Mouse (Mus musculus): ENCODE results near the gene Rgsl1. TPM values are rescaled to one million over a fixed set of nuclear protein-coding genes. Genes with fewer than 3 reads are reported as not detected.
"Not testable (repeated sequence)": the region's sequence is repeated elsewhere in the genome, so short reads cannot be mapped to it uniquely, and the experiment has no call there.

Gene Rgsl1
- total RNA-seq, 2 experiments from 2014 or later = 0.64 to 1.2 TPM

DNA sequence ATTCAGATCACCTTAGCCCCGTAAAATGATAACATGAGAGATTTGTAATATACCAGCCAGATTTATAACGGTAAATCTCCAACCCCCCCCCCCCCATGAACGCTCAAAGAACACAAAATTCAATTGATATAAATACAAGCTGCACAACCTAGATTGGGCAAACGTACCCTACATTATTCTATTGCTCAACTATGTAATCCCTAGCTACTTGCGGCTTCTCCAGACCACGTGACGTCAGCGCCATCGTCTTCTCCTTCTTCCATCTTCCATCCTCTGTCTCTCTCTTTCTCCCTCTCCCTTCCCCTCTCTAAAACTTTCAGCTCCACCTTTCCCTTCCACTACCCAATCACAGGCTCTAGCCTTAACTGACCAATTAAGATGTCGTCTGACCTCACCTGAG is 65.7 kb downstream of the Rgsl1 start:
- no peak for DNase-seq (ENCODE audit: extremely low spot score in 1 of 2, low spot score in 1 of 2)

DNA sequence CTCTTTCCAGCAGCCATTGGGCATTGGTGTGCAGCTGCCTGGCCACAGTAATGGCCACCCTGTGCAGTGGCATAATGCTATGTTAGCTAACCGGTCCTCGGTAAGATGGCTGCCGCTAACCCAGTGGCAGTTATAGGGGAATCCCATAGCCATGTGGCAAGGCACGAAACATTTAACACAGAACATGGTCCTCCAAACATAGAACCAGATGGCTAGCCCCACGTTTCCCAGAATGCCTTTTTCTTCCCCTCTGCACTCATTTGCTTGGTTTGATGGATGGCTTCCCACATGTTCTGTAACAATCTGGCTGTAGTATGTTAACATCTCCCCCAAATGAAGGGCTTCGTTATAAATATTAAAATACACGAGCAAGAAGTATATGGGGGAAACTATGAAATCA is 67.7 kb downstream of the Rgsl1 start:
- peak in 1 of 2 experiments; percentile 25 for DNase-seq (ENCODE audit: extremely low spot score in 1 of 2, low spot score in 1 of 2)

DNA sequence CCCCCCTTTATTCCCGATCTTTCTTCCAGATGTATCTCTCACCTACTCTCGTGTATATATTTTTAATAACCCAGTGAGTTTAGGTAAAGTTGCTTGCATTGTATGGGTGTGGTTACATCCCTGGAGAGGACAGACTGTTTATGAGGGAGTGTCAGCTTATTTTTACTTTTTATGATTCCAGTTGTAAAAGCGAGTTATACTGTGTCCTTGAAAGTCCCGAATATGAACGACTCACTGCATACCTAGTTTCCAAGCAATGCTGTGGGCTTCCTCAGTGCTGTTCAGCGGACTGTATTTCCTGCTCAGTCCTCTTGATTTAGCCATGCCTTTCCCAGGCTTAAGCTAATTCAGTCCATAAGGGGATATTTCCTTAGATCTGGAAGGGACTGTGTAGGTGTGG is 68.8 kb downstream of the Rgsl1 start:
- no peak for DNase-seq (ENCODE audit: extremely low spot score in 1 of 2, low spot score in 1 of 2)

DNA sequence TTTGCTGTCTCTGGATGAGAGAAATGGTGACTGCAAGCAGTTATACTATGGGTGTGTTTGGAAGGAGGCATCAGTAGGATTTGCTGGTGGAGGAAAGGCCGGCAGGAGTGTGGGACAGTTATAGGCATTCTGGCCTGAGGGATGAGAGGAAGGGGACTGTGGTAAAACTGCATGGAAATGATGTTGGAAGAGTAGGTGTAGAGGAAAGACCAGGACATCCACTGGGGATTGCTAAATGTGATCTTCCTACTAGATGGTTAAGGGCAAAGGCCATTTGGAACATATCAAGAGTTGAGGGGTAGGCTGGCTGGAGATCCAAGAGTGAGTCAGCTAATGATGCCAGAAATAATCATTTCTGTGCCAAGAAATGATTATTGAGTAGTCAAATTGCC is 73.2 kb downstream of the Rgsl1 start:
- no peak for DNase-seq (ENCODE audit: extremely low spot score in 1 of 2, low spot score in 1 of 2)

DNA sequence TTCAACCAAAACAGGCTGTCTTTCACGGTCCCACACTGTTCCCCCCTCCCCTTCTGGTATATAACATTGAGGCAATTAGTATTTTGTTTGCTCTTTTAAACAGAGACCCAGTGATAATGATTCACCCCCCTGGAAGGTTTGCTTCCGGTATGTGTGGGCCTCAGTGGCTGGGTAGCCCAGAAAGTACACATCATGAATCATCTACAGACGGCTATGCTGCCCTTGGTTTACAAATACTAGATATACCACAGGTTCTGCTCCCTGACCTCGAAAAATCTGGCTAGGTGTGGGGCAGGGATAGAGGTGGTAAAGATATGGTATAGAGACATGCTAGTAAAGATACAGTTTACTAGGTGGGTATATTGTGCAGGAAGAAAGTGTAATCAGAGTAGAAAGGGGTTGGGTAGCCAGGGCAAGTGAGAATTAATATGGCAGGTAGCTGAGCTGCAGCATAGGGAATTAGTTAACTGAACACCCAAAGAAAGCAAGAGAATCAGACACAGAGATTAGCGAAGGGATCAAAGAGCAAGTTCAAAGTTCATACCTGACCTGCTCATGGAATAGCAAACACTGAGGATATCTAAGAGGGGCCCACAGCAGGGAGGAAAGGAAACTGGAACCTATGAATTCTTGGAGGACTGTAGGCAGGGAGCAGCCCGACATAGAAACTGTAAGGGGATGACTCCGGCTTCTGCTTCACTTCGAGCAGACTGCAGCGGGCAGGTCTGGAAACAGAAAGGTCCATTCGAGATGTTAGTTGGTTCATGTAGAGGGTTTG is 73.8 kb downstream of the Rgsl1 start:
- DNase-seq (ENCODE audit: extremely low spot score in 1 of 2, low spot score in 1 of 2) = no peak

DNA sequence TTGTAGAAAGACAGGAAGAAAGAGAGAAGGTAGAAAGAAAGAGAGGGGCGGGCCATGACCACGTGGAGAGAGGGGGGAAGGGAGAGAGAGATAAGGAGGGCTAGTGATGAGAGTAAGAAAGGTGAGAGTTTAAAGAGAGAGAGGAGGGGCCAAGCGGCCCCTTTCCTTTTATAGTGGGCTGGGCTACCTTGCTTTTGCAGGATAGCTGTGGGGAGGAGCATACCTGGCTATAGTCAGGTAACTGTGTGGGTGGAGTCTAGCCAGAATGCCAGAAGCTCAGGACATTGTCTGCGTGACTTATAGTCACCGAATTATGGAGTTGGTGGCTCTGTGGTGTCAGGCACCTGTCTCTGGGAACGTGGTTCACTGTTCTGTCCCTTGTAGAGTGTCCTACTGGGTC is 74.4 kb downstream of the Rgsl1 start:
- DNase-seq (ENCODE audit: extremely low spot score in 1 of 2, low spot score in 1 of 2) = not testable (repeated sequence)

DNA sequence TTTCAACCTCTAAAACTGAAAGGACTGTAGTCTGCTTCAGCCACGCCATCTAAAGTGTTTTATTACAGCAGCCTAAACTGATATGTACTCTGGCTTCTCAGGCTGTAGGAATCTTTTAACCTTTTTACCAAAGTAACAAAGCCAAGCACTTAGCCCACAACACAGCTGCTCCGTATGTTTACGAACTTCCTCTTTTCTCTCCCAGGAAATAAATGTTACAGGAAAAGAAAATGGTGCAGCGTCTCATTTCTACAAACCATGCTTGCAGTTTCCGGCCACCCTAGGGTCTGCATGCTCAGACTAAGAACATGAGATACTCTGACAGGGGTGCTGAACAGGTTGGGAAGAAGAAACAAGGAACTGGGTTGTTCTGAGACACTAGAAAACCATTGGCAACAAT is 75.5 kb downstream of the Rgsl1 start:
- DNase-seq (ENCODE audit: extremely low spot score in 1 of 2, low spot score in 1 of 2) = no peak

DNA sequence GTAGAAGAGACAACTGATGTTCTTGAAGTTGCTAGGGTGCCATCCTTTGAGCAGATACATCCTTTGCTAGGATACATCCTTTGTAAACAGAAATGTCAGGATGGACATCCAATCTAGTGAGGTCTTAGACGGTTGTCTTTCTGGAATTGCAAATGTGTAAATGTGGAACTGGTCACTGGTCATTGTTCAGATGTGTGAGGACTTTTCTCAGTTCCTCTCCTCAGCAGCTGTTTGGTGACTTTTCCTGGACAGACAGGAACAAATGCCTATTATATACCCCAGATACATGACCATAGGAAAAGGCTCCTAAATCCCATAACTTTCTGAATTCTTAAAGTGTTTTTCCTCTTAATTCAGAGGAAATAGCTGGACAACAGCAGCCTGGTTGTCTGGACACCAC is 76.7 kb downstream of the Rgsl1 start:
- DNase-seq (ENCODE audit: extremely low spot score in 1 of 2, low spot score in 1 of 2) = no peak

DNA sequence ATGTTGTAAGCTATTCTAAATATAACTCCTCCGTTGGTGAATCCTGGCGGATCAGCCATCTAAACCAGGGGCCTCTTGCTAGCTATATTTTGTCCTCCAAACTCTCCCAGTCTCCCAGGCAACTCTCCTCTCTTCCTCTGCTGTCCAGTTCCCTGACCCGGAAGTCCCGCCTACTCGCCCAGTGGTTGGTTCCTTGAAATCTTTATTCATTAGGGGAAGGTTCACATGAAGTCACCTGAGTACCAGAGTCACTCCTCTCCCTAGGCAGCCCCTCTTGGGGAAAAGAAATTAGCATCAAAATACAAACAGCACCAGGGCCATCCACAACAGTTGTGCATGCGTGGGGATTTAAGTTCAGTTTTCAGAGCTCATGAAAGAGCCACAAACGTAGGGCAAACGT is 77.6 kb downstream of the Rgsl1 start:
- no peak for DNase-seq (ENCODE audit: extremely low spot score in 1 of 2, low spot score in 1 of 2)

DNA sequence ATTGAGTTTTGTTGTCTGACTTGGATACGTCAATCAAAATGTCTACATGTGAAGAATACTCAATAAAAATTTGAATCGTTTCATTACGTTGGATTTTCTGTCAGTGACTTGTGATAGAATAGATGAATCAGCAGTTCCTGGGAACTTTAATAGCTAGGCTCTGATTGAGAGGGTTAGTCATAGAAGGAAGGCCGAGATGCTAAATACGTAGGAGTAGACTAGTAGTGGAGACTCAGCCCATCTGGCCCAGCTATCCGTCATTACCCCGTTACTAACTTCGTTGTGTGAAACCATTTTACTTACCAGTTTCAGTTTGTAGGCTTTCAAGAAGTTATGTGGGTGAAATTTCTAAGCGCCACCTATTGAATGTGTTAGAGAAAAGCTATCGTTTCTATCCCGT is 79.8 kb downstream of the Rgsl1 start:
- no peak for DNase-seq (ENCODE audit: extremely low spot score in 1 of 2, low spot score in 1 of 2)

DNA sequence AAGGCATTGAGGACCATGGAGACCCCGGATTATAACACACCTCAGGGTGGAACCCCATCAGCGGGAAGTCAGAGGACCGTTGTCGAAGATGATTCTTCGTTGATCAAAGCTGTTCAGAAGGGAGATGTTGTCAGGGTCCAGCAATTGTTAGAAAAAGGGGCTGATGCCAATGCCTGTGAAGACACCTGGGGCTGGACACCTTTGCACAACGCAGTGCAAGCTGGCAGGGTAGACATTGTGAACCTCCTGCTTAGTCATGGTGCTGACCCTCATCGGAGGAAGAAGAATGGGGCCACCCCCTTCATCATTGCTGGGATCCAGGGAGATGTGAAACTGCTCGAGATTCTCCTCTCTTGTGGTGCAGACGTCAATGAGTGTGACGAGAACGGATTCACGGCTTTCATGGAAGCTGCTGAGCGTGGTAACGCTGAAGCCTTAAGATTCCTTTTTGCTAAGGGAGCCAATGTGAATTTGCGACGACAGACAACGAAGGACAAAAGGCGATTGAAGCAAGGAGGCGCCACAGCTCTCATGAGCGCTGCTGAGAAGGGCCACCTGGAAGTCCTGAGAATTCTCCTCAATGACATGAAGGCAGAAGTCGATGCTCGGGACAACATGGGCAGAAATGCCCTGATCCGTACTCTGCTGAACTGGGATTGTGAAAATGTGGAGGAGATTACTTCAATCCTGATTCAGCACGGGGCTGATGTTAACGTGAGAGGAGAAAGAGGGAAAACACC is 90.0 kb downstream of the Rgsl1 start:
- no peak for DNase-seq (ENCODE audit: extremely low spot score in 1 of 2, low spot score in 1 of 2)

DNA sequence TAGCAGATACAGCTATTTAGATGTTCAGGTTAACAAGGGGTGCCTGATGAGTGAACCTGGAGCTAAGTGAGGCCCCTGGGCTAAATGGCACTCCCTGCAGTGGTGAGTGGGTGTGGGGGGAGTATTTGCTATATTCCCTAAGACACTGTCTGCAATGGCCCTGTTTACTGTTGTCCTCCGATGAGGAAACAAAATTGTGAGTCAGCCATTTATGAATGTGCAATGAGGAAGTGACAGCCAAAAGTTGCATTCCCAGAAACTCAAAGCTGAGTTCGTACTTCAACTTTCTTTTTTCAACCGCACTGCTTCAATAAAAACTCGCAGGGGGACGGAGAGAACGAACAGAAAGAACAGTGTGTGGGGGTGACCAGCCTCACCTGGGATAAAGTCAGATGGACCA is 91.4 kb downstream of the Rgsl1 start:
- no peak for DNase-seq (ENCODE audit: extremely low spot score in 1 of 2, low spot score in 1 of 2)

DNA sequence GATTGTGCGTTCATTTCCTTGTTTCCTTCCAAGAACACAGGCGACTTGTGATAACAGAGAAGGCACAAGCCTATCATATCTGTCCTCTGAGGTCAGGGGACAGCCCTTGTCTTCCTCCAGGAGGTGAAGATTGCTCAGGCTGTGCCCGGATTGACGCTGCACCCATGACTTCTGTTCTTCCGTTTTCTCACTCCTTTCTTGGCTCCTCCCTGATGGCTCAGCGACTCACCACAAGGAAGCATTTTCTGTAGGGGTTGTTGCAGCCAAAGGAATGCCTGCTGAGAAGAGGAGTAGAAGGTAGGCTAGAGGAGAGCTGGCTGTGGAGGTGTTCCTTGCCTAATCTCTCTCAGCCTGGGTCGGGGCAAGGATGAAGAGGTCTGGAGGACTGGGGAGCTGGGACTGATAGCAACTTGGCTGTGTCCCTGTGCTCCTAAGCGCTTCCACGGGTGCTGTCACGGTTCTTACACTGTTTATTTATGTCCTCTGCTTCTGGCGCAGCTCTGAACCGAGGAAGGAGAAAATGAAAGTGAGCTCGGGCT is 92.1 kb downstream of the Rgsl1 start:
- DNase-seq (ENCODE audit: extremely low spot score in 1 of 2, low spot score in 1 of 2) = no peak

DNA sequence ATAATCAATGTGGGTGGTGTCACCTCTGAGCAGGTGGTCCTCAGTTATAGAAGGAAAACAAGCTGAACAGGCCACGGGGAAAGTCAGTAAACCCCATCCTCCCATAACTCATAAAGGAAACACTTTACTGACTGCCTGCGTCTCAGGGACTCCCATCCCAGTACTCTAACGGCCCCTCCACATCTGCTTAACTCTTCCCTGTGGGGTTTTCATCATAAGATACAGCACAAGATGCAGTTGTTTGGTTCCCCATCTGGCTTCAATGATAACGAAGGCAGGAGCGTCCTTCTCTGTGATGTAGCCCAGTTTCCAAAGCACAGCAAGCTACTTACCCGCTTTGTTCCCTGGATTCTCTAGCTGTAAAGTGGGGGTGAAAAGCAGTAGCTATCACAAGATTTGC is 93.9 kb downstream of the Rgsl1 start:
- no peak for DNase-seq (ENCODE audit: extremely low spot score in 1 of 2, low spot score in 1 of 2)

DNA sequence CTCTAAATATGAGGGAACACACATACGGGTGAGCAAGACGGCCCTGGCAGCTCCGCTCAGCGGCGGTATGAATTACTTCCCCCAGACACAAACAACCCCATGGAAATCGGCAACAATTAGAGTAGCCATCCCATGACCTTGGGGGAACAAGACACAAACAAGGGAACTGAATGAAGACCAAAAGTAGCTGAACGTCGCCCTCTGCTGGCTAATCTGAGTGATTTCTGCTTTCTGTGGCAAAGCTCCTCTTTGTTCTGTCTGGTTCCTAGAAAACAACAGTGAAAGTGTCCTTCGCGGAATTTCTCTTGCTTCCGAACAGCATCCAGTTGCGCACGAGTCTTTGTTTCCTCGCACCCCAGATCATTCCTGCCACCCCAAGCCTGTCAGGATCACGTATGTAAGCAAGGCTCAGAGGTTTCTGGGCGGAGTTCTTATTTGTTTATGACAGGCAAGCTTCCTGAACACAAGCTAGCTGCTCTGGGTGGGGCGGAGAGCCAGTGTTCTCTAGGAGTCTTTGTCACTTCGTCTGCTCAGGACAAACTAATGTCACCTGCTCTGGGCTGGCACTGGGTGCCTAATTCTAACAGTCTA is 94.6 kb downstream of the Rgsl1 start, which contains the start of gene Rnasel:
Gene Rnasel (plus strand): TSS at position 216 of the 591 bp plus-strand sequence.
- peak; percentile 49 to 69 for DNase-seq (ENCODE audit: extremely low spot score in 1 of 2, low spot score in 1 of 2)

DNA sequence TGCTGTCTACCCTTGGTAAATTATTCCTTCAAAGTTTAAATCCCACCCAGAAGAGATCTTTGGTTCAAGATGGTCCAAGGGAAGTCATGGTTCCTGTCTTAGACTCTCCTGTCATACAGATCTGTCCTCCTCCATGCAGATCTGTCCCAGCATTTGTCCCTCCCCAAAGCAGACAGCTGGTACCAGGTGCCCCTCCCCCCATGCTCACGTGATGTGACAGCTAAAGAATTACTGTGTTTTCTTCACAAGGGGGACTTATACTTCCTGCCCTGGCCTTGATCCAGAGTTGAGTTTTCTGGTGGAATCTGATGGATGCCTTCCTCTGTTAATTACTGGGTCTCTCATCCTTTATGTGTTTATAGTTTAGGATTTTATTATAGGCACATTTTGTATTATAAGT is 95.4 kb downstream of the Rgsl1 start:
- no peak for DNase-seq (ENCODE audit: extremely low spot score in 1 of 2, low spot score in 1 of 2)

DNA sequence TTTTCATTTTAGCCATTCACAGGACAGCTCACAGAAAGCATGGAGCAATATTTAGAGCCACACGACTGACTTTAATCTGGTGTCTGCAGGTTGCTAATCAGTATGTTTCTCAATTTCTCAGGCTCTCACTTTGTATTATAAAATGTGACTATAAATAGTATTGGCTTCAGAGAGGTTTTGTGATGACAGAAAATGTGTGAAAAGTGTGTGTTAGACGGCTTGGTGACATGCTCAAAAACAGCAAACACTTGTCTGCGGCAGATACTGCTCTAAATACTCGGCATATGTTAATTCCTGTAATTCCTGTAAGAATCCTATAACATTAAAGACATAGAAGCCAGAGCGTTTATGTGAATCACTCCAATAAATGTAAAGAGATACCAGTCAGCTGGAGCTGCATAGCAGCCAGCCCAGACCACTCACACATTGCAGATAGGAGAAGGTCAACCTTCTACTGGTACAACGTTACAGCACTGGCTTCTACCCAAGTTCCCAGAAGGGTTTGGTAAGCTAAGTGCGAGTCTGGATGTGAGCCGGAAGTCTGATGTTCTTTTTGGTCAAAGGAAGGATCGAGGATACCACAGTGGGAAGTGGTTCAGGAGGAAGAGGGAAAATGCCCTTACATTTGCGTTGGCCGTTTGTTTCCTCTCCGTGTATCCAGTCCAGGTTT is 95.9 kb downstream of the Rgsl1 start:
- no peak for DNase-seq (ENCODE audit: extremely low spot score in 1 of 2, low spot score in 1 of 2)

DNA sequence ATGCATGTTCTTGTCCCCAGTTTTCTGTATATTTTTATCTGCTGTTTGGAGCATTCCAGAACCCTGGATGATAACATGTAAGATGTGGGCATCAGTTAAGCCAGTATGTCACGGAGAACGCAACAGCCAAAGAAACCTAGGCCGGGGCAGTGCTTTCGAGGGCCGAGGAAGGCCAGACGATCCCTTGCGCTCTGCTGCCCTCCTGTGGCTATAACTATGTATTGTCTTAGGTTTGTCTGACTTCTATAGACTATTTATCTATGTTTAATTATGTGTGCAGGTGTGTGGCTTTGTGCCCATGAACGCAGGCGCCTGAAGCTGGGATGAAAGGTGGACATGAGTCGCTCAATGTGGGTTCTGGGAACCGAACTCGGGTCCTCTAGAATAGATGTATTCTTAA is 97.2 kb downstream of the Rgsl1 start:
- peak; percentile 58 to 79 for DNase-seq (ENCODE audit: extremely low spot score in 1 of 2, low spot score in 1 of 2)

DNA sequence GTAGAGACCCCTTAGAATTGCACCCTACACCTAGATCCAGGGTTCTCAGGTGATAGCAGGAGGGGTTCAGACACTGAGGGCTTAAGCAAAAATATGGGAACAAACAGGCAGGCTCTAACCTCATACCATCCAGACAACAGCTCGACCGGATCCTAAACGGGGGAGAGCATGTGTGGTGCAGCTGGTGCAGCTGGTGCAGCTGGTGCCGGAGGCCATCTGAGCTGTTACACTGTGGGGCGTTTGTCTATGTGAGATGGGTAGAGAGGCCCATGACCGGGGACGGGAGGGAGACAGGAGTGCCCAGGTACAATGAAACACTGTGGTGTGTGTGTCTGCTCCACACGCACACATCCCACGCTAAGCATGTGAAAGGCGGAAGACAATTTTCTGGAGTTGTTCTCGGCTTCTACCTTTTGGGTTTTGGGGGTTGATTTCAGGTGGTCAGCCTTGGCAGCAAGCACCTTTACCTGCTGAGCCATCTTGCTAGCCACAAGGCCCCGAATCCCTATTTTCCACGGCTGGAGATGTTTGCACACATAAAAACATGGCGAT is 97.7 kb downstream of the Rgsl1 start:
- no peak for DNase-seq (ENCODE audit: extremely low spot score in 1 of 2, low spot score in 1 of 2)

DNA sequence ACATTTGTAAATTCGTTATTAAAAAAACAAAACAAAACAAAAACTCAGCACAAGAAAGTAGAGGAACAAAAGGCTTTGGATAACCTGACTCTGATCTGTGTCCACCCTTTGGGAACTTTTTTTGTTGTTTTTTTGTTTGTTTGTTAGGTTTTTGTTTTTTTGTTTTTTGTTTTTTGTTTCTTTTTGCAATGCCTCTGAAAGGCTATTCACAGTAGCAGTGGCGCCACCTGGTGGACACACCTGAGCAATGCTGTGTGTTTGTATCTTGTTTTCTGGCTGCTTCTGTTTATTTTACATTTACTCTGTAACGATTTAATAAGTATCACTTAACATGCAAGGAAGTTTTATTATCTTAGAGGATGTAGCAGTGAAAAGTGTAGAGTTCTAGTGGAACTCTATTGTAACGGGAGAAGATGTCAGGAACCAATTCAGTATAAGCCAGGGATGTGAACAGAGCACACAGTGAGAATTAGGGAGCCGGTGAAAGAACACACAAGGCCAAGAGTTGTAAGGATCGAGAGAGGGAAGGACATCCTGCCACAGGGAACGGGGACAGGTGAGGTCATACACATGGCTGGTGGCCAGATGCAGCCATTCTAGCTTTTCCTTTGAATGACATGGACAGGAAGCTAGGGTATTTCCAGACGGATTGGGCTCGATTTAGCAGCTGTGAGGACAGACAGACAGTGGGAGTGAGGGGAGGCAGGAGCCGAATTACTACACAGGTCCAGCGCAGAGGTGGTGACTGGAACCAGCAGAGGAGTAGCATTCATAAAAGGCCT is 101.4 kb downstream of the Rgsl1 start:
- DNase-seq (ENCODE audit: extremely low spot score in 1 of 2, low spot score in 1 of 2) = peak; percentile 79 to 92

Measured in layer of hippocampus, postnatal 25 days (tissue).